Mouse (Mus musculus): Measurements from ENCODE around the gene Grm7.

GRCm38 (mm10) chr6:111486081-111486480 lies 840.7 kb downstream of the Grm7 start:
- TF ChIP-seq POLR2A (IDR thresholded peaks at IDR 0.05; ENCODE audit: extremely low read depth, insufficient read depth, low read length) (no peak), CTCF (IDR thresholded peaks at IDR 0.05; ENCODE audit: extremely low read depth, insufficient read depth, low read length) (no peak)

Data from cortical plate, adult 2 months (tissue).